Mouse (Mus musculus) lung, postnatal 0 days (tissue): ENCODE measurements around the gene Slc25a21.
A peak's percentile ranks its signal among the peaks of the same experiment; 100 is the strongest.

Source experiments
- CTCF ChIP-seq: IDR thresholded peaks from 2 replicates; pipeline ENCODE4 v1.5.1; 2016; ENCODE audit warnings: antibody characterized with exemption, mild to moderate bottlenecking
- EP300 ChIP-seq: IDR thresholded peaks from 2 replicates; pipeline ENCODE4 v1.6.1; 2016; ENCODE audit warnings: antibody characterized with exemption, mild to moderate bottlenecking, control low read depth

GRCm38 (mm10) chr12:56696174-56697010 is 500.9 kb downstream of the Slc25a21 start:
- peak; percentile 21 for TF ChIP-seq CTCF
- TF ChIP-seq EP300 = no peak
